Mouse (Mus musculus) stomach, postnatal 0 days (tissue): Measurements from ENCODE around the gene Hacl1.

Source experiments
- CTCF ChIP-seq: IDR thresholded peaks from 2 replicates; pipeline ENCODE4 v1.5.1; 2016; ENCODE audit warnings: antibody characterized with exemption, low read depth, mild to moderate bottlenecking, moderate library complexity
- EP300 ChIP-seq: optimal IDR thresholded peaks from 2 replicates; pipeline ENCODE3; 2016; ENCODE audit warnings: antibody characterized with exemption

- TF ChIP-seq CTCF (no peak), EP300 (no peak)
Observed at GRCm38 (mm10) chr14:31656386-31656785, 15.3 kb upstream of the Hacl1 start.
